ENCODE assay signal across 9 mouse cellular contexts in the genomic region with DNA sequence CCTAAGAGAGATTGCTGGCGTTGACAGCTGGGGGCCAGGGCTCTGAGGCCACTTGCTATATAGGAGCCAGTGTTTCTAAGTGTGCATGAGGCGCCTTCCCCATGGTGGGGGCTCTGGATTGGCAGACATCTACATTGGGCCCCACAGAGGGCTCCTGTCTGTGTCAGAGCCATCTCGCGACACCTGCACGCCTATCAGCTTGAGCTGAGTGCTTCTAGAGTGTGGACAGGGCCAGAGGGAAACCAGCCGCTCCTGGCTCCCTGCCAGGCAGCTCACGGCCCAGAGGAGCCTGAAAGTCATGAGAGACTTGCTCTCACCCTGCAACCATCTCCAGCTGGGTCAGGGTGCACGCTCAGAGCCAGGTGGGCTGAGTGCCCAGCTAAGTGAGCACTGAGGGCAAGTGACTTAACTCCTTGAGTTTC.
A peak's percentile ranks its signal among the peaks of the same experiment; 100 is the strongest.
DNase-seq lines count a peak whose midpoint lies in the region; ATAC-seq and TF ChIP-seq lines count a peak whose summit lies in the region.
"Had no signal": no experiment of that assay in that cellular context is flagged by ENCODE, and none has a peak within 500 bp of the region (broad histone marks: within the 10 kb centered on the region; RNA-seq: fewer than 3 reads in every experiment).

No protein-coding gene starts in this region.

- no peak overlapping the region for H3K4me3 ChIP-seq in liver, embryonic 12.5 days
- no peak overlapping the region for H3K4me3 ChIP-seq in embryonic facial prominence, embryonic 15.5 days (replicated peaks)
- H3K4me3 ChIP-seq in liver, postnatal 0 days (ENCODE audit: low read depth, low read length), result no peak overlapping the region
- no peak overlapping the region for H3K4me3 ChIP-seq in forebrain, embryonic 14.5 days (ENCODE audit: low read depth, low read length)
- H3K4me3 ChIP-seq: hindbrain, embryonic 15.5 days had no signal

- no peak overlapping the region for H3K4me2 ChIP-seq in liver, embryonic 12.5 days
- H3K4me2 ChIP-seq in embryonic facial prominence, embryonic 15.5 days (replicated peaks), result no peak overlapping the region
- no peak overlapping the region for H3K4me2 ChIP-seq in liver, postnatal 0 days (ENCODE audit: low read depth, low read length)
- H3K4me2 ChIP-seq in forebrain, embryonic 14.5 days (ENCODE audit: low read length), result no peak overlapping the region
- H3K4me2 ChIP-seq: hindbrain, embryonic 15.5 days had no signal

- no peak for TF ChIP-seq EP300 in liver, postnatal 0 days (IDR thresholded peaks at IDR 0.05; ENCODE audit: low read depth)

- no peak overlapping the region for H3K9ac ChIP-seq in liver, embryonic 12.5 days
- no peak overlapping the region for H3K9ac ChIP-seq in embryonic facial prominence, embryonic 15.5 days
- no peak overlapping the region for H3K9ac ChIP-seq in liver, postnatal 0 days (replicated peaks)
- no peak overlapping the region for H3K9ac ChIP-seq in forebrain, embryonic 14.5 days (ENCODE audit: low read length)
- H3K9ac ChIP-seq: hindbrain, embryonic 15.5 days had no signal

- DNase-seq in liver, result peak; percentile 29
- peak; percentile 84 for DNase-seq in heart, postnatal 36 days
- DNase-seq in liver, postnatal 0 days, result peak; percentile 29
- peak; percentile 17 for DNase-seq in testis, postnatal 14 days (ENCODE audit: low spot score)
- no peak for DNase-seq in frontal cortex, postnatal 36 days (ENCODE audit: low spot score in 2 of 2)
- no peak for DNase-seq in forebrain, embryonic 14.5 days (ENCODE audit: low spot score)

- H3K9me3 ChIP-seq in liver, embryonic 12.5 days (replicated peaks), result no peaks in the 10 kb centered on the region
- no peaks in the 10 kb centered on the region for H3K9me3 ChIP-seq in embryonic facial prominence, embryonic 15.5 days (replicated peaks)
- no peaks in the 10 kb centered on the region for H3K9me3 ChIP-seq in liver, postnatal 0 days (ENCODE audit: low read length)
- H3K9me3 ChIP-seq in forebrain, embryonic 14.5 days (replicated peaks; ENCODE audit: control insufficient read depth, low read length), result no peaks in the 10 kb centered on the region
- H3K9me3 ChIP-seq: hindbrain, embryonic 15.5 days had no signal

- H3K4me1 ChIP-seq in liver, embryonic 12.5 days, result no peaks in the 10 kb centered on the region
- peaks cover 6% of the 10 kb centered on the region for H3K4me1 ChIP-seq in embryonic facial prominence, embryonic 15.5 days
- no peaks in the 10 kb centered on the region for H3K4me1 ChIP-seq in liver, postnatal 0 days (ENCODE audit: insufficient read depth)
- H3K4me1 ChIP-seq in forebrain, embryonic 14.5 days (ENCODE audit: control insufficient read depth, insufficient read depth, low read length), result no peaks in the 10 kb centered on the region
- H3K4me1 ChIP-seq: hindbrain, embryonic 15.5 days had no signal

- no peak for TF ChIP-seq CTCF in liver, postnatal 0 days (IDR thresholded peaks at IDR 0.05; ENCODE audit: low read depth)

- intact Hi-C loops in heart, postnatal 36 days (cut with DNase I), result loop anchor here (1.0 to 5.0 kb wide), 2 partner anchors 46 to 200 kb away; no protein-coding TSS in a partner anchor

- 56% methylated on average over 8 of the region's 8 CpGs for WGBS in liver, embryonic 12.5 days (ENCODE audit: insufficient replicate concordance)
- WGBS in embryonic facial prominence, embryonic 15.5 days, result 42% methylated on average over 8 of the region's 8 CpGs
- 55% methylated on average over 8 of the region's 8 CpGs for WGBS in liver, postnatal 0 days (ENCODE audit: insufficient replicate concordance)
- 77% methylated on average over 8 of the region's 8 CpGs for WGBS in forebrain, embryonic 14.5 days

- H3K27me3 ChIP-seq in liver, embryonic 12.5 days (replicated peaks), result no peaks in the 10 kb centered on the region
- no peaks in the 10 kb centered on the region for H3K27me3 ChIP-seq in embryonic facial prominence, embryonic 15.5 days
- H3K27me3 ChIP-seq in liver, postnatal 0 days (ENCODE audit: insufficient read depth, low read length), result no peaks in the 10 kb centered on the region
- H3K27me3 ChIP-seq in forebrain, embryonic 14.5 days (replicated peaks; ENCODE audit: control insufficient read depth, insufficient read depth, low read length), result no peaks in the 10 kb centered on the region
- H3K27me3 ChIP-seq: hindbrain, embryonic 15.5 days had no signal

- H3K36me3 ChIP-seq in liver, embryonic 12.5 days, result no peaks in the 10 kb centered on the region
- H3K36me3 ChIP-seq in embryonic facial prominence, embryonic 15.5 days, result no peaks in the 10 kb centered on the region
- H3K36me3 ChIP-seq in liver, postnatal 0 days (replicated peaks; ENCODE audit: insufficient read depth, low read length), result no peaks in the 10 kb centered on the region
- no peaks in the 10 kb centered on the region for H3K36me3 ChIP-seq in forebrain, embryonic 14.5 days (ENCODE audit: control insufficient read depth, insufficient read depth, low read length)
- H3K36me3 ChIP-seq: hindbrain, embryonic 15.5 days had no signal

- ATAC-seq in liver, embryonic 12.5 days, result no peak
- ATAC-seq in embryonic facial prominence, embryonic 15.5 days (ENCODE audit: insufficient number of reproducible peaks, low FRiP score, low TSS enrichment, low read depth), result peak; percentile 67; the same call in 1 of the 2 replicates
- ATAC-seq in liver, postnatal 0 days, result no peak
- no peak for ATAC-seq in forebrain, embryonic 14.5 days

- no peak overlapping the region for H3K27ac ChIP-seq in liver, embryonic 12.5 days
- no peak overlapping the region for H3K27ac ChIP-seq in embryonic facial prominence, embryonic 15.5 days (replicated peaks)
- no peak overlapping the region for H3K27ac ChIP-seq in liver, postnatal 0 days (ENCODE audit: low read depth)
- no peak overlapping the region for H3K27ac ChIP-seq in forebrain, embryonic 14.5 days (ENCODE audit: low read depth, low read length)
- H3K27ac ChIP-seq: hindbrain, embryonic 15.5 days had no signal

Comparison
In these comparisons a context has a peak if more than half of its experiments do, and no peak if none do; other contexts are left out.
1. DNase-seq: peak in liver (single experiment), heart, postnatal 36 days (2 of 2), liver, postnatal 0 days (single experiment) and testis, postnatal 14 days (single experiment); none in frontal cortex, postnatal 36 days (0 of 2) and forebrain, embryonic 14.5 days (single experiment).